ENCODE assay signal across 1 mouse cellular context in genomic region chr11:97744718-97745330, GRCm38 (mm10).
TF ChIP-seq lines count a peak whose summit lies in the region.

No protein-coding gene starts in this region.

TF ChIP-seq in MEL, 35 proteins besides CTCF, POLR2A, EP300 and RAD21:
- TF ChIP-seq TAL1 (IDR thresholded peaks at IDR 0.05; ENCODE audit: low read length) = no peak
- TF ChIP-seq MXI1 (IDR thresholded peaks at IDR 0.05; ENCODE audit: low read depth, low read length) = peak; percentile 60; the same call in 1 of the 2 replicates
- TF ChIP-seq CHD1 (IDR thresholded peaks at IDR 0.05; ENCODE audit: low read depth, low read length) = peak; percentile 98
- peak; percentile 93 for TF ChIP-seq MAZ (IDR thresholded peaks at IDR 0.05; ENCODE audit: low read depth, low read length)
- no peak for TF ChIP-seq KAT2A (conservative IDR thresholded peaks at IDR 0.05; ENCODE audit: low read depth, low read length)
- peak; percentile 69; the same call in 1 of the 2 replicates for TF ChIP-seq HCFC1 (IDR thresholded peaks at IDR 0.05; ENCODE audit: low read depth, low read length)
- TF ChIP-seq NELFE (IDR thresholded peaks at IDR 0.05; ENCODE audit: low read depth, low read length) = peak; percentile 44
- no peak for TF ChIP-seq ZC3H11A (IDR thresholded peaks at IDR 0.05; ENCODE audit: low read depth, low read length)
- peak; percentile 74 for TF ChIP-seq POLR2AphosphoS2 (IDR thresholded peaks at IDR 0.05; ENCODE audit: low read length)
- 0 out of 2 replicates have a peak, but pooled peaks have one; percentile 8 for TF ChIP-seq MAX (IDR thresholded peaks at IDR 0.05; ENCODE audit: low read length)
- TF ChIP-seq SIN3A (IDR thresholded peaks at IDR 0.05; ENCODE audit: low read length) = no peak; the same call in 1 of the 2 replicates
- TF ChIP-seq ELF1 (IDR thresholded peaks at IDR 0.05; ENCODE audit: low read depth, low read length) = peak; percentile 43
